ENCODE assay signal across 8 mouse cellular contexts in genomic region chr9:86571540-86572135, GRCm38 (mm10). TPM values are rescaled to one million over a fixed set of nuclear protein-coding genes. Genes with fewer than 3 reads are reported as not detected.
DNase-seq lines count a peak whose midpoint lies in the region; ATAC-seq and TF ChIP-seq lines count a peak whose summit lies in the region.

Gene Pgm3, minus strand, starts transcription at chr9:86571842.
Gene Rwdd2a, plus strand, starts transcription at chr9:86571991.

- WGBS in forebrain, embryonic 13.5 days: under 1% methylated on average over 59 of the region's 59 CpGs
- under 1% methylated on average over 58 of the region's 59 CpGs for WGBS in neural tube, embryonic 15.5 days

- H3K9me3 ChIP-seq in E14TG2a.4 (ENCODE audit: low read length): no peaks in the 10 kb centered on the region
- H3K9me3 ChIP-seq in forebrain, embryonic 13.5 days (replicated peaks): no peaks in the 10 kb centered on the region
- no peaks in the 10 kb centered on the region for H3K9me3 ChIP-seq in neural tube, embryonic 15.5 days (replicated peaks)

- peak; percentile 98 for ATAC-seq in forebrain, embryonic 13.5 days
- peak; percentile 98 for ATAC-seq in neural tube, embryonic 15.5 days (ENCODE audit: low FRiP score)

- TF ChIP-seq CTCF in E14TG2a.4 (conservative IDR thresholded peaks at IDR 0.05; ENCODE audit: low read length): no peak

- H3K4me1 ChIP-seq in E14TG2a.4 (replicated peaks; ENCODE audit: low read depth, low read length): peaks cover 48% of the 10 kb centered on the region
- H3K4me1 ChIP-seq in forebrain, embryonic 13.5 days: peaks cover 16% of the 10 kb centered on the region
- peaks cover 25% of the 10 kb centered on the region for H3K4me1 ChIP-seq in neural tube, embryonic 15.5 days

- H3K27ac ChIP-seq in forebrain, embryonic 13.5 days: peak within 1 kb of the TSS; percentile 68; the same call in 1 of the 2 replicates
- peak within 1 kb of the TSS; percentile 82 for H3K27ac ChIP-seq in neural tube, embryonic 15.5 days (replicated peaks)

- peak; percentile 90 for DNase-seq in c-Kit-positive CD71-positive TER-119-positive erythroid progenitor cells, embryonic 14.5 days (ENCODE audit: low spot score)
- peak; percentile 97 for DNase-seq in heart, postnatal 14 days
- peak; percentile 95 for DNase-seq in layer of hippocampus, adult 11-12 months (ENCODE audit: low spot score)
- peak; percentile 95 to 96 for DNase-seq in lung, adult 18-20 months
- DNase-seq in testis, postnatal 14 days (ENCODE audit: low spot score): peak; percentile 95

- H3K27me3 ChIP-seq in E14TG2a.4 (ENCODE audit: insufficient read depth, low read length): no peaks in the 10 kb centered on the region
- no peaks in the 10 kb centered on the region for H3K27me3 ChIP-seq in forebrain, embryonic 13.5 days
- H3K27me3 ChIP-seq in neural tube, embryonic 15.5 days (replicated peaks): no peaks in the 10 kb centered on the region

- H3K4me3 ChIP-seq in E14TG2a.4 (replicated peaks; ENCODE audit: low read length): peak within 1 kb of the TSS; percentile 93
- peak within 1 kb of the TSS; percentile 75 for H3K4me3 ChIP-seq in forebrain, embryonic 13.5 days
- peak within 1 kb of the TSS; percentile 85 for H3K4me3 ChIP-seq in neural tube, embryonic 15.5 days (replicated peaks)

- H3K4me2 ChIP-seq in forebrain, embryonic 13.5 days: peak within 1 kb of the TSS; percentile 99
- H3K4me2 ChIP-seq in neural tube, embryonic 15.5 days: peak within 1 kb of the TSS; percentile 97

- intact Hi-C loops in heart, postnatal 14 days (cut with DNase I): no loop called here

- peaks cover 53% of the 10 kb centered on the region for H3K36me3 ChIP-seq in E14TG2a.4 (ENCODE audit: insufficient read depth, low read length)
- peaks cover 17% of the 10 kb centered on the region for H3K36me3 ChIP-seq in forebrain, embryonic 13.5 days (ENCODE audit: poor library complexity, severe bottlenecking)
- H3K36me3 ChIP-seq in neural tube, embryonic 15.5 days: peaks cover 21% of the 10 kb centered on the region

- peak within 1 kb of the TSS; percentile 74 for H3K9ac ChIP-seq in forebrain, embryonic 13.5 days
- H3K9ac ChIP-seq in neural tube, embryonic 15.5 days (replicated peaks): peak within 1 kb of the TSS; percentile 73

RNA-seq across cellular contexts. Expression of gene Pgm3, which starts in this region (rescaled TPM):
- 39.7 and 43.3 TPM in 2 replicates for polyA plus RNA-seq in forebrain, embryonic 13.5 days (2015; fragmentation: Nextera tagmentation; extraction: Ambion mirVana)
- 1 to 10 TPM; 5.8 to 8.9 TPM for total RNA-seq in heart, postnatal 14 days (2021)
- 32.0 and 32.2 TPM in 2 replicates for polyA plus RNA-seq in neural tube, embryonic 15.5 days (2015; fragmentation: Nextera tagmentation; extraction: Ambion mirVana)

RNA-seq across cellular contexts. Expression of gene Rwdd2a, which starts in this region (rescaled TPM):
- 5.0 and 6.2 TPM in 2 replicates for polyA plus RNA-seq in forebrain, embryonic 13.5 days (2015; fragmentation: Nextera tagmentation; extraction: Ambion mirVana)
- total RNA-seq in heart, postnatal 14 days (2021): under 1 TPM; 0.76 to 0.83 TPM
- 37.7 and 42.6 TPM in 2 replicates for polyA plus RNA-seq in neural tube, embryonic 15.5 days (2015; fragmentation: Nextera tagmentation; extraction: Ambion mirVana)

Comparison
In these comparisons a context has a peak if more than half of its experiments do, and no peak if none do; other contexts are left out.
1. Peak in every context shown above with its lines: DNase-seq, ATAC-seq, H3K4me3 ChIP-seq and H3K27ac ChIP-seq.